Mouse (Mus musculus) erythroid progenitor cell, adult 5-6 weeks (primary cell): ENCODE measurements around the gene Trim40. TPM values are rescaled to one million over a fixed set of nuclear protein-coding genes. Genes with fewer than 3 reads are reported as not detected.

Source experiments
- ATAC-seq: replicated peaks from 2 replicates; pipeline ENCODE4 v1.8.0; 2016; ENCODE audit warnings: moderate number of reproducible peaks, mild to moderate bottlenecking, moderate TSS enrichment, inconsistent platforms; ENCODE audit not compliant: poor library complexity, low FRiP score, severe bottlenecking
- total RNA-seq, 2 experiments: library from RNA; stranded (forward) in 1 of 2; stranded (reverse) in 1 of 2; fragments of 150-400 nt in 1 of 2; fragments of 186-747, 209-891 nt in 1 of 2; gene quantifications; 2 replicates each; pipeline versions ENCODE4 v1.2.3 to v1.2.4; 2015 to 2017; ENCODE audit warnings: low replicate concordance in 2 of 2

Gene Trim40
- total RNA-seq, 2 experiments from 2014 or later, result not detected

GRCm38 (mm10) chr17:36844725-36845124 is 45.2 kb downstream of the Trim40 start:
- no peak for ATAC-seq

GRCm38 (mm10) chr17:36844286-36844719 is 45.6 kb downstream of the Trim40 start:
- ATAC-seq, result peak; percentile 61

GRCm38 (mm10) chr17:36843696-36844095 is 46.2 kb downstream of the Trim40 start:
- ATAC-seq, result no peak

- ATAC-seq, result no peak
These were observed 48.9 kb downstream of the Trim40 start for GRCm38 (mm10) chr17:36840961-36841445.

- no peak for ATAC-seq
These were observed 50.0 kb downstream of the Trim40 start for GRCm38 (mm10) chr17:36839931-36840330.

- ATAC-seq, result no peak
These were observed 50.9 kb downstream of the Trim40 start for GRCm38 (mm10) chr17:36839001-36839400.

- peak; percentile 98 for ATAC-seq
These were observed 52.9 kb downstream of the Trim40 start, which contains the start of gene Trim26 for GRCm38 (mm10) chr17:36836874-36837647. Gene Trim26, plus strand, starts transcription at chr17:36837134.

GRCm38 (mm10) chr17:36836427-36836812 is 53.5 kb downstream of the Trim40 start:
- peak; percentile 3; the same call in 1 of the 2 replicates for ATAC-seq

- peak; percentile 75 for ATAC-seq
These were observed 54.1 kb downstream of the Trim40 start for GRCm38 (mm10) chr17:36835591-36836426.

GRCm38 (mm10) chr17:36832694-36833093 is 57.2 kb downstream of the Trim40 start:
- ATAC-seq, result no peak

Other genes with a start within 250 kb of the Trim40 start
- gene H2-M9, start 247.5 kb downstream of the Trim40 start, total RNA-seq (2015; ENCODE audit: low replicate concordance), result not detected in 2 replicates
- gene H2-M9, start 247.5 kb downstream of the Trim40 start, total RNA-seq (2017; ENCODE audit: low replicate concordance), result not detected in 2 replicates
- not detected in 2 replicates for gene H2-M1, start 217.9 kb downstream of the Trim40 start, total RNA-seq (2015; ENCODE audit: low replicate concordance)
- gene H2-M1, start 217.9 kb downstream of the Trim40 start, total RNA-seq (2017; ENCODE audit: low replicate concordance), result not detected in 2 replicates
- gene H2-M10.5, start 117.2 kb downstream of the Trim40 start, total RNA-seq (2015; ENCODE audit: low replicate concordance), result not detected in 2 replicates
- not detected in 2 replicates for gene H2-M10.5, start 117.2 kb downstream of the Trim40 start, total RNA-seq (2017; ENCODE audit: low replicate concordance)
- not detected in 2 replicates for gene H2-M10.6, start 78.0 kb downstream of the Trim40 start, total RNA-seq (2015; ENCODE audit: low replicate concordance)
- gene H2-M10.6, start 78.0 kb downstream of the Trim40 start, total RNA-seq (2017; ENCODE audit: low replicate concordance), result not detected in 2 replicates
- 41.8 and 46.5 TPM in 2 replicates for gene Trim26, start 53.0 kb downstream of the Trim40 start, total RNA-seq (2015; ENCODE audit: low replicate concordance)
- 13.9 and 15.8 TPM in 2 replicates for gene Trim26, start 53.0 kb downstream of the Trim40 start, total RNA-seq (2017; ENCODE audit: low replicate concordance)
- 2.2 TPM in 1 of 2 replicates, not detected in the other for gene Trim15, start 22.9 kb downstream of the Trim40 start, total RNA-seq (2015; ENCODE audit: low replicate concordance)
- 0.51 and 1.4 TPM in 2 replicates for gene Trim15, start 22.9 kb downstream of the Trim40 start, total RNA-seq (2017; ENCODE audit: low replicate concordance)
- gene Trim10, start 20.5 kb downstream of the Trim40 start, total RNA-seq (2015; ENCODE audit: low replicate concordance), result 270 and 287 TPM in 2 replicates
- 428 and 543 TPM in 2 replicates for gene Trim10, start 20.5 kb downstream of the Trim40 start, total RNA-seq (2017; ENCODE audit: low replicate concordance)
- not detected in 2 replicates for gene Trim31, start 8.0 kb upstream of the Trim40 start, total RNA-seq (2015; ENCODE audit: low replicate concordance)
- gene Trim31, start 8.0 kb upstream of the Trim40 start, total RNA-seq (2017; ENCODE audit: low replicate concordance), result not detected in 2 replicates
- gene Rnf39, start 52.8 kb upstream of the Trim40 start, total RNA-seq (2015; ENCODE audit: low replicate concordance), result not detected in 2 replicates
- not detected in 2 replicates for gene Rnf39, start 52.8 kb upstream of the Trim40 start, total RNA-seq (2017; ENCODE audit: low replicate concordance)
- gene Ppp1r11, start 61.6 kb upstream of the Trim40 start, total RNA-seq (2015; ENCODE audit: low replicate concordance), result 8.6 and 24.3 TPM in 2 replicates
- 2.2 and 10.8 TPM in 2 replicates for gene Ppp1r11, start 61.6 kb upstream of the Trim40 start, total RNA-seq (2017; ENCODE audit: low replicate concordance)
- 6.7 and 32.4 TPM in 2 replicates for gene Znrd1, start 68.4 kb upstream of the Trim40 start, total RNA-seq (2015; ENCODE audit: low replicate concordance)
- 4.4 TPM in 1 of 2 replicates, not detected in the other for gene Znrd1, start 68.4 kb upstream of the Trim40 start, total RNA-seq (2017; ENCODE audit: low replicate concordance)
- gene Znrd1as, start 68.5 kb upstream of the Trim40 start, total RNA-seq (2015; ENCODE audit: low replicate concordance), result 9.6 TPM in 1 of 2 replicates, not detected in the other
- gene Znrd1as, start 68.5 kb upstream of the Trim40 start, total RNA-seq (2017; ENCODE audit: low replicate concordance), result 9.8 TPM in 1 of 2 replicates, not detected in the other
- not detected in 2 replicates for gene 2410137M14Rik, start 91.1 kb upstream of the Trim40 start, total RNA-seq (2015; ENCODE audit: low replicate concordance)
- gene 2410137M14Rik, start 91.1 kb upstream of the Trim40 start, total RNA-seq (2017; ENCODE audit: low replicate concordance), result not detected in 2 replicates
- gene H2-M5, start 99.4 kb upstream of the Trim40 start, total RNA-seq (2015; ENCODE audit: low replicate concordance), result not detected in 2 replicates
- not detected in 2 replicates for gene H2-M5, start 99.4 kb upstream of the Trim40 start, total RNA-seq (2017; ENCODE audit: low replicate concordance)
- not detected in 2 replicates for gene Zfp57, start 111.0 kb upstream of the Trim40 start, total RNA-seq (2015; ENCODE audit: low replicate concordance)
- gene Zfp57, start 111.0 kb upstream of the Trim40 start, total RNA-seq (2017; ENCODE audit: low replicate concordance), result not detected in 2 replicates
- gene Mog, start 133.3 kb upstream of the Trim40 start, total RNA-seq (2015; ENCODE audit: low replicate concordance), result not detected in 2 replicates
- gene Mog, start 133.3 kb upstream of the Trim40 start, total RNA-seq (2017; ENCODE audit: low replicate concordance), result not detected in 2 replicates
- gene Gabbr1, start 155.8 kb upstream of the Trim40 start, total RNA-seq (2015; ENCODE audit: low replicate concordance), result 3.8 and 11.5 TPM in 2 replicates
- 0.51 and 1.5 TPM in 2 replicates for gene Gabbr1, start 155.8 kb upstream of the Trim40 start, total RNA-seq (2017; ENCODE audit: low replicate concordance)
- not detected in 2 replicates for gene Olfr90, start 198.4 kb upstream of the Trim40 start, total RNA-seq (2015; ENCODE audit: low replicate concordance)
- not detected in 2 replicates for gene Olfr90, start 198.4 kb upstream of the Trim40 start, total RNA-seq (2017; ENCODE audit: low replicate concordance)
- gene Olfr91, start 208.2 kb upstream of the Trim40 start, total RNA-seq (2015; ENCODE audit: low replicate concordance), result not detected in 2 replicates
- not detected in 2 replicates for gene Olfr91, start 208.2 kb upstream of the Trim40 start, total RNA-seq (2017; ENCODE audit: low replicate concordance)
- not detected in 2 replicates for gene Olfr92, start 230.0 kb upstream of the Trim40 start, total RNA-seq (2015; ENCODE audit: low replicate concordance)
- not detected in 2 replicates for gene Olfr92, start 230.0 kb upstream of the Trim40 start, total RNA-seq (2017; ENCODE audit: low replicate concordance)